In genomic region chr17:54701346-54702108, GRCm38 (mm10) we compare ENCODE assay signal across 19 mouse cellular contexts.
DNase-seq lines count a peak whose midpoint lies in the region; ATAC-seq lines count a peak whose summit lies in the region.
"Had no signal": no experiment of that assay in that cellular context is flagged by ENCODE, and none has a peak within 500 bp of the region (broad histone marks: within the 10 kb centered on the region; RNA-seq: fewer than 3 reads in every experiment).

No protein-coding gene starts in this region.

- WGBS in hindbrain, embryonic 11.5 days: 52% methylated on average over 6 of the region's 6 CpGs
- WGBS in hindbrain, embryonic 13.5 days: 36% methylated on average over 6 of the region's 6 CpGs
- WGBS in midbrain, embryonic 12.5 days: 29% methylated on average over 6 of the region's 6 CpGs
- WGBS in midbrain, embryonic 10.5 days: 64% methylated on average over 6 of the region's 6 CpGs
- 27% methylated on average over 6 of the region's 6 CpGs for WGBS in hindbrain, embryonic 16.5 days
- WGBS in midbrain, embryonic 16.5 days: 14% methylated on average over 6 of the region's 6 CpGs

- 0 out of 2 replicates have a peak, but pooled peaks have one; percentile 54 for ATAC-seq in hindbrain, embryonic 11.5 days (ENCODE audit: low FRiP score)
- no peak for ATAC-seq in hindbrain, embryonic 13.5 days (ENCODE audit: low FRiP score)
- peak; percentile 85 for ATAC-seq in midbrain, embryonic 12.5 days (ENCODE audit: low FRiP score, low read depth)
- 0 out of 2 replicates have a peak, but pooled peaks have one; percentile 30 for ATAC-seq in hindbrain, embryonic 16.5 days
- peak; percentile 81 for ATAC-seq in midbrain, embryonic 16.5 days
- no peak for ATAC-seq in cerebellum, adult (ENCODE audit: insufficient number of reproducible peaks, low FRiP score, low TSS enrichment)

- no peaks in the 10 kb centered on the region for H3K4me1 ChIP-seq in hindbrain, embryonic 11.5 days (replicated peaks; ENCODE audit: control insufficient read depth, insufficient read depth, low read length)
- 0 out of 2 replicates have a peak, but pooled peaks cover 3% of the 10 kb centered on the region for H3K4me1 ChIP-seq in hindbrain, embryonic 13.5 days (replicated peaks)
- no peaks in the 10 kb centered on the region; the same call in 1 of the 2 replicates for H3K4me1 ChIP-seq in midbrain, embryonic 12.5 days
- peaks cover 9% of the 10 kb centered on the region; the same call in 1 of the 2 replicates for H3K4me1 ChIP-seq in midbrain, embryonic 10.5 days
- H3K4me1 ChIP-seq in hindbrain, embryonic 16.5 days (ENCODE audit: control insufficient read depth, insufficient read depth, low read depth, low read length): no peaks in the 10 kb centered on the region
- no peaks in the 10 kb centered on the region for H3K4me1 ChIP-seq in midbrain, embryonic 16.5 days (ENCODE audit: control insufficient read depth, insufficient read depth, low read length)
- H3K4me1 ChIP-seq: embryonic facial prominence, embryonic 12.5 days; heart, embryonic 12.5 days; hindbrain, embryonic 15.5 days had no signal

- H3K27ac ChIP-seq in hindbrain, embryonic 11.5 days (ENCODE audit: low read depth, low read length): no peak overlapping the region
- H3K27ac ChIP-seq in hindbrain, embryonic 13.5 days: no peak overlapping the region
- no peak overlapping the region for H3K27ac ChIP-seq in midbrain, embryonic 12.5 days (replicated peaks)
- no peak overlapping the region for H3K27ac ChIP-seq in midbrain, embryonic 10.5 days (replicated peaks)
- no peak overlapping the region for H3K27ac ChIP-seq in hindbrain, embryonic 16.5 days (ENCODE audit: low read depth, low read length)
- H3K27ac ChIP-seq in midbrain, embryonic 16.5 days (ENCODE audit: low read length): 0 out of 2 replicates have a peak overlapping the region, but pooled peaks have one; percentile 33
- H3K27ac ChIP-seq: embryonic facial prominence, embryonic 12.5 days; heart, adult 2 months; hindbrain, embryonic 15.5 days had no signal

- no peaks in the 10 kb centered on the region for H3K27me3 ChIP-seq in hindbrain, embryonic 11.5 days (ENCODE audit: control insufficient read depth, insufficient read depth, low read length)
- H3K27me3 ChIP-seq in hindbrain, embryonic 13.5 days: no peaks in the 10 kb centered on the region
- H3K27me3 ChIP-seq in midbrain, embryonic 12.5 days: no peaks in the 10 kb centered on the region
- H3K27me3 ChIP-seq in midbrain, embryonic 10.5 days (ENCODE audit: low read depth, poor library complexity, severe bottlenecking): no peaks in the 10 kb centered on the region
- no peaks in the 10 kb centered on the region for H3K27me3 ChIP-seq in hindbrain, embryonic 16.5 days (replicated peaks; ENCODE audit: control insufficient read depth, insufficient read depth, low read length)
- H3K27me3 ChIP-seq in midbrain, embryonic 16.5 days (ENCODE audit: control insufficient read depth, insufficient read depth, low read depth, low read length): no peaks in the 10 kb centered on the region
- H3K27me3 ChIP-seq: embryonic facial prominence, embryonic 12.5 days; heart, embryonic 12.5 days; hindbrain, embryonic 15.5 days had no signal

- no peak overlapping the region for H3K4me3 ChIP-seq in hindbrain, embryonic 11.5 days (ENCODE audit: low read depth, low read length)
- no peak overlapping the region for H3K4me3 ChIP-seq in hindbrain, embryonic 13.5 days
- no peak overlapping the region for H3K4me3 ChIP-seq in midbrain, embryonic 12.5 days
- no peak overlapping the region for H3K4me3 ChIP-seq in midbrain, embryonic 10.5 days
- H3K4me3 ChIP-seq in hindbrain, embryonic 16.5 days (ENCODE audit: low read length): no peak overlapping the region
- no peak overlapping the region for H3K4me3 ChIP-seq in midbrain, embryonic 16.5 days (ENCODE audit: low read depth, low read length)
- H3K4me3 ChIP-seq: embryonic facial prominence, embryonic 12.5 days; heart, adult 2 months; heart, embryonic 12.5 days; hindbrain, embryonic 15.5 days had no signal

- H3K9ac ChIP-seq in hindbrain, embryonic 11.5 days (ENCODE audit: low read depth, low read length): no peak overlapping the region
- H3K9ac ChIP-seq in hindbrain, embryonic 13.5 days: no peak overlapping the region
- no peak overlapping the region for H3K9ac ChIP-seq in midbrain, embryonic 12.5 days (replicated peaks)
- H3K9ac ChIP-seq in hindbrain, embryonic 16.5 days (ENCODE audit: low read depth, low read length): no peak overlapping the region
- no peak overlapping the region for H3K9ac ChIP-seq in midbrain, embryonic 16.5 days (ENCODE audit: low read depth, low read length)
- H3K9ac ChIP-seq: embryonic facial prominence, embryonic 12.5 days; heart, embryonic 12.5 days; hindbrain, embryonic 15.5 days had no signal

- no peaks in the 10 kb centered on the region for H3K9me3 ChIP-seq in hindbrain, embryonic 11.5 days (ENCODE audit: control insufficient read depth, low read length)
- H3K9me3 ChIP-seq in hindbrain, embryonic 13.5 days: no peaks in the 10 kb centered on the region
- H3K9me3 ChIP-seq in midbrain, embryonic 12.5 days: no peaks in the 10 kb centered on the region
- no peaks in the 10 kb centered on the region for H3K9me3 ChIP-seq in midbrain, embryonic 10.5 days (replicated peaks)
- H3K9me3 ChIP-seq in hindbrain, embryonic 16.5 days (ENCODE audit: control insufficient read depth, low read length): no peaks in the 10 kb centered on the region
- H3K9me3 ChIP-seq in midbrain, embryonic 16.5 days (replicated peaks; ENCODE audit: control insufficient read depth, low read length, poor library complexity, severe bottlenecking): no peaks in the 10 kb centered on the region
- H3K9me3 ChIP-seq: embryonic facial prominence, embryonic 12.5 days; heart, embryonic 12.5 days; hindbrain, embryonic 15.5 days had no signal

- H3K4me2 ChIP-seq in hindbrain, embryonic 11.5 days (replicated peaks; ENCODE audit: low read depth, low read length): no peak overlapping the region
- no peak overlapping the region for H3K4me2 ChIP-seq in hindbrain, embryonic 13.5 days
- 0 out of 2 replicates have a peak overlapping the region, but pooled peaks have one; percentile 3 for H3K4me2 ChIP-seq in midbrain, embryonic 12.5 days (replicated peaks)
- H3K4me2 ChIP-seq in hindbrain, embryonic 16.5 days (ENCODE audit: low read length): peak overlapping the region; percentile 10; the same call in 1 of the 2 replicates
- peak overlapping the region; percentile 10; the same call in 1 of the 2 replicates for H3K4me2 ChIP-seq in midbrain, embryonic 16.5 days (ENCODE audit: low read length)
- H3K4me2 ChIP-seq: embryonic facial prominence, embryonic 12.5 days; heart, embryonic 12.5 days; hindbrain, embryonic 15.5 days had no signal

- no peak for DNase-seq in hindbrain, embryonic 11.5 days (ENCODE audit: low spot score)
- DNase-seq in midbrain, embryonic 10.5 days (ENCODE audit: low spot score): no peak
- no peak for DNase-seq in gastrocnemius, postnatal 25 days
- DNase-seq: adrenal gland, adult 2 months; adrenal gland, postnatal 25 days; cerebellum, adult 11 months; cerebellum, adult 8-10 months; cerebellum, postnatal 25 days; gastrocnemius, postnatal 10 days; heart, adult 2 months; kidney, adult 11 months had no signal

- no peaks in the 10 kb centered on the region for H3K36me3 ChIP-seq in hindbrain, embryonic 11.5 days (ENCODE audit: control insufficient read depth, insufficient read depth, low read length)
- H3K36me3 ChIP-seq in hindbrain, embryonic 13.5 days: no peaks in the 10 kb centered on the region
- H3K36me3 ChIP-seq in midbrain, embryonic 12.5 days: no peaks in the 10 kb centered on the region
- H3K36me3 ChIP-seq in midbrain, embryonic 10.5 days: no peaks in the 10 kb centered on the region
- H3K36me3 ChIP-seq in hindbrain, embryonic 16.5 days (ENCODE audit: control insufficient read depth, insufficient read depth, low read length): no peaks in the 10 kb centered on the region
- no peaks in the 10 kb centered on the region for H3K36me3 ChIP-seq in midbrain, embryonic 16.5 days (ENCODE audit: control insufficient read depth, insufficient read depth, low read length)
- H3K36me3 ChIP-seq: embryonic facial prominence, embryonic 12.5 days; heart, embryonic 12.5 days; hindbrain, embryonic 15.5 days had no signal

Comparison
In these comparisons a context has a peak if more than half of its experiments do, and no peak if none do; other contexts are left out.
1. ATAC-seq: peak in hindbrain, embryonic 11.5 days (single experiment), midbrain, embryonic 12.5 days (single experiment), hindbrain, embryonic 16.5 days (single experiment) and midbrain, embryonic 16.5 days (single experiment); none in hindbrain, embryonic 13.5 days (single experiment) and cerebellum, adult (single experiment).
2. H3K4me2 ChIP-seq: peak in midbrain, embryonic 12.5 days (single experiment), hindbrain, embryonic 16.5 days (single experiment) and midbrain, embryonic 16.5 days (single experiment); none in hindbrain, embryonic 11.5 days (single experiment) and hindbrain, embryonic 13.5 days (single experiment).